Mouse (Mus musculus) hematopoietic stem cell, adult 5-6 weeks (primary cell): Measurements from ENCODE around the gene Ostn. TPM values are rescaled to one million over a fixed set of nuclear protein-coding genes. Genes with fewer than 3 reads are reported as not detected.

Source experiments
- ATAC-seq, 2 experiments: fragments of 125-278 bp in 1 of 2; replicated peaks in 1 of 2; 2 replicates each; pipeline ENCODE4 v1.8.0; 2016 to 2017; ENCODE audit warnings: inconsistent platforms in 2 of 2, mild to moderate bottlenecking in 2 of 2, moderate number of reproducible peaks in 2 of 2, low read depth in 1 of 2, moderate TSS enrichment in 1 of 2; ENCODE audit not compliant: low FRiP score in 2 of 2, poor library complexity in 2 of 2, severe bottlenecking in 2 of 2, insufficient read depth in 1 of 2, low TSS enrichment in 1 of 2
- total RNA-seq: library from RNA; stranded (forward); fragments of 172-1452, 232-1000 nt; gene quantifications from 2 replicates; pipeline ENCODE4 v1.2.3, GENCODE M21; 2017

Gene Ostn
- total RNA-seq, 1 experiment from 2014 or later, result not detected

GRCm38 (mm10) chr16:27382217-27382616, 74.9 kb downstream of the Ostn start:
- ATAC-seq, result no peak

- ATAC-seq, result no peak
Observed at GRCm38 (mm10) chr16:27384893-27385603, 77.8 kb downstream of the Ostn start.

DNA sequence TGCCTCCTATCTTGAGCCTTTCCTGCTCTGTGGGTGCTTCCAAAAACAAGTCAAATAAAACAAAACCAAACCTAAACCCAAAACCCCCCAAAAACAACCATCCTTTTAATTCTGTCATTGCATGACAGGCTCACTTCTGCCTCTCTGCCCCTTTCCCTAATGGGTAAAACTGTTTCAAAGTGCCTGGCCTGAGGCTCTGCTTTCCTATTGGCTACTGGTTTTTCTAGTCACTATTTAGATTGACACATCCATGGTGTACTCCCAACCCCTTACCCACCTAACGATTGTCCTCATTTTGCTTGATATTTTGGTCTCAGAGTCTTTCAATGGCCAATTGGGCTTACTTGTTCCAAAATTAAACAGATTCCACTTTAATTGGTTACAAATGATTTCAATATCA, 78.4 kb downstream of the Ostn start:
- ATAC-seq, result no peak

DNA sequence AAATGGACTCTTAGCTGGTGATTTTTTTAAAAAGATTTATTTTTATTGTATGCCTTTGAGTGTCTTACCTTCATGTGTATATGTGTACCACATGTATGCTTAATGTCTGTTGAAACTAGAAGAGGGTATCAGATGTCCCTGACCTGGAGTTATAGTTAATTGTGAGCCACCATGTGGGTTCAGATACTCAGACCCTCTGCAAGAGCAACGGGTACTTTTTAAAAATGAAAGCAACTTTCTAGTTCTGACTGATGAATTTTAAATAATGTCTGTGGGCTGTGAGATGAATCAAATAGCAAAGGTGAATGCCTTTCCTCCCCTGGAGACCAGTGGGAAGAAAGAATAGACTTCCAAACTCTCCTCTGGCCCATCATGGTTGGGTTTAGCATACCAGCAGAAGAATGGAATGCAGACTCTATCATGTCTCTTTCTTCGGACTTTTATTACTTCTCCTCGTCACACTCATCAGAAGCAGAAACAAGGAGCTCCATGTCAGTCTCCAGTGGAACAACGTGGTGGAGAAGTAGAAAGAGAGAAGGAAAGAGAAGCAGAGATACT, 79.6 kb downstream of the Ostn start:
- ATAC-seq, result no peak

GRCm38 (mm10) chr16:27387634-27388611, 80.6 kb downstream of the Ostn start:
- ATAC-seq, result peak in 1 of 2 experiments; percentile 33; a peak in 2 of 4 replicates

GRCm38 (mm10) chr16:27388761-27389451, 81.6 kb downstream of the Ostn start, which contains the start of gene Ccdc50:
Gene Ccdc50, plus strand, starts transcription at chr16:27388869.
- peak; percentile 82 to 88 for ATAC-seq

- no peak for ATAC-seq
Observed at GRCm38 (mm10) chr16:27389534-27390282, 82.4 kb downstream of the Ostn start.

DNA sequence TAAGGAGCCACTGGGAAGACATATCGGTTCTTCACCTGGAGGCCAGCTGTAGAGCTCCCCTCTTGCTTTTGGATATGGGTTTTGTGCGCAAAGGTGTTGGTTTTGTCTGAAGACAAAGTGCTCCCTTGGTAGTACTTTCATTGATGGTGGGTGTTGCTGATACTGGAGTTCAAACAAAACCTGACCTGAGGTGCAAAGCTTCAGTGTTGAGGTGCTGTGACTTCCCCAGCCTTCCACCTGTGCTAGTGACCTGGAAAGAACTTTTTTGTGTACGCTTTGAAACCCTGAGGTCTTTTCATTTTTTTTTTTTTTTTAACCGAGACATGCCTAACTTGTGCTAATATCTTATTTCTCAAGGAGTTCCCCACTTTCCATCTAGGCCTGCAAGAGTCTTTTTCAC, 83.0 kb downstream of the Ostn start:
- ATAC-seq, result no peak

DNA sequence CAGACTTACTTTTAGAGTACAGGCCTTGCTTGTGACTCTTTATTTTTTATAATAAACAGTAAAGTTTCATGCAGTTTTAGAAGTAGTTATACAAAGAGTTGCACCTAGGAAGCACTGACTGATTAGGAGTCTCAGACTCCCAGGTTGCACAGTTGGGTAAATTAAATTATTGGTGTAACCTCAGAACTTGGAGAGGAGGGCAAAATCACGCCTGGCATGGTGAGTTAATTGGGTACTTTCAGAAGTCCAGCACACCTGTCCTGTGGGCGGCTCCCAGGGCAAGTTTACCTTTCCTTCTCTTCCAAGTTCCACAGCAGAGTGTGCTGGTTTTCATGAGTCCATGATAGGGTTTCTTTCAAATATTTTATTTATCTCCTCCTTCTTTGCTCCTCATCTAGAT, 84.6 kb downstream of the Ostn start:
- ATAC-seq, result no peak

- no peak for ATAC-seq
Observed at GRCm38 (mm10) chr16:27395251-27396037, 88.2 kb downstream of the Ostn start.

DNA sequence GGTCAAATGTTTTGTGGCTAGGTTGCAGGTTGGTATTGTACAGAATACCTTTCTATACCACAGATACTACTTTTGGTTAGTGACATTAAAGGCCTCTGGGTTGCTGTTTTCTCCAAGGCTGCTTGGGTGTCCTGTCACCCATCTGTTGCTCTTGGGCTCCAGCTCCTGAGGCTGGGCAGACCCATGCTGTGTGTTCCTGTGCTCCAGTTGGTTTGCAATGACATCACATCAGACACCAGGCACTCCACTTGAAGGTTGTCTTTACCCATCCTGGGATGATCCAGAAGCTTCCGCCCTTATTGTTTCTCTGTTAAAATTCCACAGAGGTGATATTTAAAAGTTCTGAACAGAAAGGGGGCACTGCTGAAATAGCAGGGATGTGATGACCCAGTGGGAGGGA, 89.7 kb downstream of the Ostn start:
- ATAC-seq, result no peak

- ATAC-seq, result no peak
Observed at GRCm38 (mm10) chr16:27399026-27399718, 91.9 kb downstream of the Ostn start.

DNA sequence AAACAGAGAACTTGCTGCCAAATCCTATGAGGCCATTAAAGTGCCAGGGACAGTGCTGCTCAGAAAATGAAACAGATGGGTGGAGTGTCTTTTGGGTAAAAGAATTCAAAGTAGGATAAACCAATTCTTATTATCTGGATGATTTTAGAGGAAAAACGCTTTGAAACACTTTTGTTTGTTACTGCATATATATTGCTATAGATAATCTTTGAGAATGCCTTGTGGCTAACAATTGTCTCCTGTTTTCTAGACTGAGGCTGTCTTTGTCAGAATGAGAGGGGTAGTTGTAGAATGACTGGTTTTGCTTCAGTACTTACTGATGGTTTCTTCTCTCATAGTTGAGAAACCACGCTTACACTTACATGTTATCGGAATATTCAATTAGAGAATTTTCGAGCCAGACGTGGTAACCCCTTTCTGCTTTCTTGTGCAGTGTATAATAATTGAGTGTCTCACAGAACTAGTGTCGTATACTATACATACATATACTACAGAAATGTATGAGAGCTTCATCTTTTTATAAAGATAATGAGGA, 92.5 kb downstream of the Ostn start:
- no peak for ATAC-seq
